Comparison of ENCODE assay signal across 22 mouse cellular contexts in genomic region chr3:82767484-82767883, GRCm38 (mm10).
DNase-seq lines count a peak whose midpoint lies in the region; ATAC-seq and TF ChIP-seq lines count a peak whose summit lies in the region.
"Had no signal": no experiment of that assay in that cellular context is flagged by ENCODE, and none has a peak within 500 bp of the region (broad histone marks: within the 10 kb centered on the region; RNA-seq: fewer than 3 reads in every experiment).

No protein-coding gene starts in this region.

- peak; percentile 3 for DNase-seq in lung, postnatal 10 days
- DNase-seq in lung, postnatal 14 days = no peak
- peak; percentile 29 for DNase-seq in embryo, embryonic 10 days (ENCODE audit: low spot score)
- peak; percentile 44 to 61 for DNase-seq in frontal cortex, adult 2 months (ENCODE audit: extremely low spot score in 1 of 2, low spot score in 1 of 2)
- DNase-seq in mesoderm, embryonic 11.5 days (ENCODE audit: low read depth, low spot score) = peak; percentile 20
- DNase-seq in midbrain, postnatal 0 days (ENCODE audit: low spot score) = no peak
- DNase-seq in cerebellum, adult 9-10 months = no peak
- DNase-seq in cerebellum, postnatal 10 days = no peak
- DNase-seq: adrenal gland, postnatal 10 days; cerebellum, adult 2 months; heart, adult 2 months; heart, postnatal 10 days; kidney, adult 2 months had no signal

- no peaks in the 10 kb centered on the region for H3K9me3 ChIP-seq in midbrain, postnatal 0 days (ENCODE audit: low read length)
- H3K9me3 ChIP-seq: embryonic facial prominence, embryonic 13.5 days; forebrain, embryonic 10.5 days; G1E; lung, embryonic 15.5 days; midbrain, embryonic 12.5 days had no signal

- H3K9ac ChIP-seq in midbrain, postnatal 0 days (replicated peaks; ENCODE audit: low read length, poor library complexity, severe bottlenecking) = no peak overlapping the region
- H3K9ac ChIP-seq: embryonic facial prominence, embryonic 13.5 days; lung, embryonic 15.5 days; midbrain, embryonic 12.5 days had no signal

- no peak for ATAC-seq in midbrain, postnatal 0 days (ENCODE audit: low FRiP score)
- ATAC-seq: hindbrain, embryonic 16.5 days had no signal

- no peak overlapping the region for H3K27ac ChIP-seq in midbrain, postnatal 0 days (ENCODE audit: low read depth, low read length)
- H3K27ac ChIP-seq: embryonic facial prominence, embryonic 13.5 days; forebrain, embryonic 10.5 days; heart, adult 2 months; left cerebral cortex, adult 2 months; lung, embryonic 15.5 days; midbrain, embryonic 12.5 days had no signal

- no peak overlapping the region for H3K4me3 ChIP-seq in midbrain, postnatal 0 days (ENCODE audit: low read depth, low read length)
- H3K4me3 ChIP-seq: embryonic facial prominence, embryonic 13.5 days; forebrain, embryonic 10.5 days; heart, adult 2 months; left cerebral cortex, adult 2 months; lung, embryonic 15.5 days; midbrain, embryonic 12.5 days; myocyte had no signal

- no peaks in the 10 kb centered on the region for H3K4me1 ChIP-seq in midbrain, postnatal 0 days (ENCODE audit: insufficient read depth, low read length)
- H3K4me1 ChIP-seq: lung, embryonic 15.5 days; midbrain, embryonic 12.5 days had no signal

- TF ChIP-seq CTCF in midbrain, postnatal 0 days (IDR thresholded peaks at IDR 0.05) = no peak

- WGBS in midbrain, postnatal 0 days = 74% methylated on average over 5 of the region's 5 CpGs

- no peak overlapping the region for H3K4me2 ChIP-seq in midbrain, postnatal 0 days (ENCODE audit: low read depth, low read length, poor library complexity, severe bottlenecking)
- H3K4me2 ChIP-seq: embryonic facial prominence, embryonic 13.5 days; liver, embryonic 11.5 days; lung, embryonic 15.5 days; midbrain, embryonic 12.5 days had no signal

- no peaks in the 10 kb centered on the region for H3K27me3 ChIP-seq in midbrain, postnatal 0 days (ENCODE audit: insufficient read depth, low read length)
- H3K27me3 ChIP-seq: embryonic facial prominence, embryonic 13.5 days; lung, embryonic 15.5 days; midbrain, embryonic 12.5 days had no signal

- H3K36me3 ChIP-seq in midbrain, postnatal 0 days (ENCODE audit: insufficient read depth, low read length) = no peaks in the 10 kb centered on the region
- H3K36me3 ChIP-seq: embryonic facial prominence, embryonic 13.5 days; forebrain, embryonic 10.5 days; G1E; lung, embryonic 15.5 days; midbrain, embryonic 12.5 days had no signal

Comparison
In these comparisons a context has a peak if more than half of its experiments do, and no peak if none do; other contexts are left out.
1. DNase-seq: peak in lung, postnatal 10 days (single experiment), embryo, embryonic 10 days (single experiment), frontal cortex, adult 2 months (2 of 2) and mesoderm, embryonic 11.5 days (single experiment); none in lung, postnatal 14 days (single experiment), midbrain, postnatal 0 days (single experiment), cerebellum, adult 9-10 months (single experiment) and cerebellum, postnatal 10 days (0 of 2).